Mouse (Mus musculus): ENCODE measurements around the gene Des. TPM values are rescaled to one million over a fixed set of nuclear protein-coding genes. Genes with fewer than 3 reads are reported as not detected.
A peak's percentile ranks its signal among the peaks of the same experiment; 100 is the strongest.

The Des gene
- polyA plus RNA-seq, 2 experiments = 53.7 to 78.6 TPM

- Histone ChIP-seq H3K27ac (replicated peaks; ENCODE audit: low read depth, low read length) (no peak overlapping the region), H3K27me3 (ENCODE audit: control insufficient read depth, insufficient read depth, low read length) (no peaks in the 10 kb centered on the region), H3K4me1 (ENCODE audit: control insufficient read depth, insufficient read depth, low read length) (peaks cover 38% of the 10 kb centered on the region), H3K4me3 (replicated peaks; ENCODE audit: low read length) (no peak overlapping the region), H3K36me3 (ENCODE audit: control insufficient read depth, insufficient read depth, low read length) (no peaks in the 10 kb centered on the region), H3K9me3 (ENCODE audit: control insufficient read depth, low read length) (no peaks in the 10 kb centered on the region), H3K9ac (ENCODE audit: low read depth, low read length, severe bottlenecking) (no peak overlapping the region), H3K4me2 (replicated peaks; ENCODE audit: low read depth, low read length, severe bottlenecking) (no peak overlapping the region)
- DNase-seq (ENCODE audit: low spot score) = no peak
- WGBS = 70% methylated on average over 2 of the region's 2 CpGs
- ATAC-seq (ENCODE audit: low FRiP score, low read depth) = no peak
- TF ChIP-seq POLR2A (IDR thresholded peaks at IDR 0.05; ENCODE audit: borderline replicate concordance, extremely low read depth, insufficient read depth, insufficient read length) = no peak
These were observed 19.6 kb upstream of the Des start for GRCm38 (mm10) chr1:75340519-75340918.

GRCm38 (mm10) chr1:75342874-75343416, 17.2 kb upstream of the Des start:
- H3K4me3 ChIP-seq (replicated peaks; ENCODE audit: low read length) = no peak overlapping the region
- peaks cover 37% of the 10 kb centered on the region for H3K4me1 ChIP-seq (ENCODE audit: control insufficient read depth, insufficient read depth, low read length)
- no peaks in the 10 kb centered on the region for H3K9me3 ChIP-seq (ENCODE audit: control insufficient read depth, low read length)
- no peak for TF ChIP-seq POLR2A (IDR thresholded peaks at IDR 0.05; ENCODE audit: borderline replicate concordance, extremely low read depth, insufficient read depth, insufficient read length)
- no peak overlapping the region for H3K9ac ChIP-seq (ENCODE audit: low read depth, low read length, severe bottlenecking)
- H3K27ac ChIP-seq (replicated peaks; ENCODE audit: low read depth, low read length) = no peak overlapping the region
- DNase-seq (ENCODE audit: low spot score) (peak; percentile 94), ATAC-seq (ENCODE audit: low FRiP score, low read depth) (no peak)
- no peaks in the 10 kb centered on the region for H3K27me3 ChIP-seq (ENCODE audit: control insufficient read depth, insufficient read depth, low read length)
- no peaks in the 10 kb centered on the region for H3K36me3 ChIP-seq (ENCODE audit: control insufficient read depth, insufficient read depth, low read length)
- H3K4me2 ChIP-seq (replicated peaks; ENCODE audit: low read depth, low read length, severe bottlenecking) = no peak overlapping the region
- under 1% methylated on average over 8 of the region's 8 CpGs for WGBS

GRCm38 (mm10) chr1:75344291-75345035, 15.7 kb upstream of the Des start:
- TF ChIP-seq POLR2A (IDR thresholded peaks at IDR 0.05; ENCODE audit: borderline replicate concordance, extremely low read depth, insufficient read depth, insufficient read length) = no peak
- no peak overlapping the region for H3K27ac ChIP-seq (replicated peaks; ENCODE audit: low read depth, low read length)
- H3K27me3 ChIP-seq (ENCODE audit: control insufficient read depth, insufficient read depth, low read length) = no peaks in the 10 kb centered on the region
- no peak overlapping the region for H3K4me2 ChIP-seq (replicated peaks; ENCODE audit: low read depth, low read length, severe bottlenecking)
- DNase-seq (ENCODE audit: low spot score) = peak; percentile 43
- no peaks in the 10 kb centered on the region for H3K36me3 ChIP-seq (ENCODE audit: control insufficient read depth, insufficient read depth, low read length)
- H3K4me1 ChIP-seq (ENCODE audit: control insufficient read depth, insufficient read depth, low read length) = peaks cover 22% of the 10 kb centered on the region
- H3K4me3 ChIP-seq (replicated peaks; ENCODE audit: low read length) = no peak overlapping the region
- WGBS = 9% methylated on average over 15 of the region's 15 CpGs
- ATAC-seq (ENCODE audit: low FRiP score, low read depth) = peak; percentile 72
- no peaks in the 10 kb centered on the region for H3K9me3 ChIP-seq (ENCODE audit: control insufficient read depth, low read length)
- H3K9ac ChIP-seq (ENCODE audit: low read depth, low read length, severe bottlenecking) = no peak overlapping the region

GRCm38 (mm10) chr1:75345036-75345935, 14.8 kb upstream of the Des start:
- Histone ChIP-seq H3K27me3 (ENCODE audit: control insufficient read depth, insufficient read depth, low read length) (no peaks in the 10 kb centered on the region), H3K27ac (replicated peaks; ENCODE audit: low read depth, low read length) (no peak overlapping the region), H3K9ac (ENCODE audit: low read depth, low read length, severe bottlenecking) (no peak overlapping the region), H3K9me3 (ENCODE audit: control insufficient read depth, low read length) (no peaks in the 10 kb centered on the region), H3K4me3 (replicated peaks; ENCODE audit: low read length) (no peak overlapping the region), H3K36me3 (ENCODE audit: control insufficient read depth, insufficient read depth, low read length) (no peaks in the 10 kb centered on the region), H3K4me2 (replicated peaks; ENCODE audit: low read depth, low read length, severe bottlenecking) (no peak overlapping the region), H3K4me1 (ENCODE audit: control insufficient read depth, insufficient read depth, low read length) (peaks cover 17% of the 10 kb centered on the region)
- no peak for DNase-seq (ENCODE audit: low spot score)
- ATAC-seq (ENCODE audit: low FRiP score, low read depth) = no peak
- TF ChIP-seq POLR2A (IDR thresholded peaks at IDR 0.05; ENCODE audit: borderline replicate concordance, extremely low read depth, insufficient read depth, insufficient read length) = no peak
- 30% methylated on average over 20 of the region's 20 CpGs for WGBS

- H3K4me2 ChIP-seq (replicated peaks; ENCODE audit: low read depth, low read length, severe bottlenecking) = no peak overlapping the region
- H3K9me3 ChIP-seq (ENCODE audit: control insufficient read depth, low read length) = no peaks in the 10 kb centered on the region
- ATAC-seq (ENCODE audit: low FRiP score, low read depth) = no peak
- no peak overlapping the region for H3K27ac ChIP-seq (replicated peaks; ENCODE audit: low read depth, low read length)
- no peaks in the 10 kb centered on the region for H3K36me3 ChIP-seq (ENCODE audit: control insufficient read depth, insufficient read depth, low read length)
- no peak for TF ChIP-seq POLR2A (IDR thresholded peaks at IDR 0.05; ENCODE audit: borderline replicate concordance, extremely low read depth, insufficient read depth, insufficient read length)
- 57% methylated on average over 5 of the region's 5 CpGs for WGBS
- H3K27me3 ChIP-seq (ENCODE audit: control insufficient read depth, insufficient read depth, low read length) = no peaks in the 10 kb centered on the region
- H3K4me1 ChIP-seq (ENCODE audit: control insufficient read depth, insufficient read depth, low read length) = peaks cover 17% of the 10 kb centered on the region
- no peak overlapping the region for H3K9ac ChIP-seq (ENCODE audit: low read depth, low read length, severe bottlenecking)
- no peak overlapping the region for H3K4me3 ChIP-seq (replicated peaks; ENCODE audit: low read length)
- no peak for DNase-seq (ENCODE audit: low spot score)
These were observed 12.8 kb upstream of the Des start for GRCm38 (mm10) chr1:75347279-75347678.
